Mouse (Mus musculus) heart, adult 18-20 months (tissue): Measurements from ENCODE around the gene Trappc1. TPM values are rescaled to one million over a fixed set of nuclear protein-coding genes. Genes with fewer than 3 reads are reported as not detected.
"Not testable (repeated sequence)": the region's sequence is repeated elsewhere in the genome, so short reads cannot be mapped to it uniquely, and the experiment has no call there.

Source experiments
- DNase-seq, 2 experiments: peaks; one replicate each; pipeline ENCODE4 v3.0.0; 2021 to 2022; ENCODE audit warnings: mixed read lengths in 1 of 2
- long read RNA-seq, 2 experiments: library from polyadenylated mRNA; stranded (forward); transcript quantifications; one replicate each; pipeline ENCODE4 v2.0.0; 2021
- total RNA-seq, 2 experiments: library from RNA; stranded (reverse); gene quantifications; 2 replicates each; pipeline ENCODE4 v1.2.3; 2021

Trappc1 gene
- total RNA-seq = 10 to 100 TPM; 48.8 to 49.4 TPM
- long read RNA-seq, experiment 1, transcript Trappc1-203 (5 exons, 751 nt) = major isoform, 22 of 41 reads
- long read RNA-seq, experiment 1, transcript Trappc1-202 (4 exons, 759 nt) = minor isoform, 17 of 41 reads
- long read RNA-seq, experiment 1, partial matches to known transcripts = 1 of 41 reads
- long read RNA-seq, experiment 1, other reads (novel, unspliced or antisense) = 1 of 41 reads
- long read RNA-seq, experiment 2, transcript Trappc1-203 (5 exons, 751 nt) = major isoform, 19 of 33 reads
- long read RNA-seq, experiment 2, transcript Trappc1-202 (4 exons, 759 nt) = minor isoform, 14 of 33 reads
- long read RNA-seq, experiment 2, partial matches to known transcripts = 0 of 33 reads
- long read RNA-seq, experiment 2, other reads (novel, unspliced or antisense) = 0 of 33 reads

- DNase-seq = peak; percentile 98 to 100
Observed at GRCm38 (mm10) chr11:69323667-69324111, at the start of gene Trappc1, which contains the start of gene Cntrob. TSS of gene Trappc1 (plus strand) at chr11:69323980. TSS of gene Cntrob (minus strand) at chr11:69323775.

- no peak for DNase-seq
Observed at GRCm38 (mm10) chr11:69275650-69276049, 48.1 kb upstream of the Trappc1 start.

- DNase-seq = peak in 1 of 2 experiments; percentile 29
Observed at GRCm38 (mm10) chr11:69276081-69276480, 47.7 kb upstream of the Trappc1 start.

- DNase-seq = no peak
Observed at GRCm38 (mm10) chr11:69277267-69277666, 46.5 kb upstream of the Trappc1 start.

GRCm38 (mm10) chr11:69291111-69291510, 32.7 kb upstream of the Trappc1 start:
- DNase-seq = no peak

GRCm38 (mm10) chr11:69295286-69295685, 28.5 kb upstream of the Trappc1 start:
- peak in 1 of 2 experiments; percentile 14 for DNase-seq

- DNase-seq = no peak
Observed at GRCm38 (mm10) chr11:69297799-69298198, 26.0 kb upstream of the Trappc1 start.

GRCm38 (mm10) chr11:69298231-69298630, 25.5 kb upstream of the Trappc1 start:
- DNase-seq = no peak

GRCm38 (mm10) chr11:69302817-69303216, 21.0 kb upstream of the Trappc1 start:
- DNase-seq = no peak

GRCm38 (mm10) chr11:69305291-69305690, 18.5 kb upstream of the Trappc1 start:
- no peak for DNase-seq

GRCm38 (mm10) chr11:69306039-69306438, 17.7 kb upstream of the Trappc1 start:
- no peak for DNase-seq

GRCm38 (mm10) chr11:69311266-69311665, 12.5 kb upstream of the Trappc1 start:
- no peak for DNase-seq

GRCm38 (mm10) chr11:69316361-69316760, 7.4 kb upstream of the Trappc1 start:
- no peak for DNase-seq

- DNase-seq = not testable (repeated sequence)
Observed at GRCm38 (mm10) chr11:69318000-69318399, 5.8 kb upstream of the Trappc1 start.

GRCm38 (mm10) chr11:69321580-69321979, 2.2 kb upstream of the Trappc1 start:
- DNase-seq = no peak

- DNase-seq = no peak
Observed at GRCm38 (mm10) chr11:69322010-69322409, 1.8 kb upstream of the Trappc1 start.

GRCm38 (mm10) chr11:69322693-69323471, 898 bp upstream of the Trappc1 start:
- peak in 1 of 2 experiments; percentile 19 for DNase-seq

- no peak for DNase-seq
Observed at GRCm38 (mm10) chr11:69324749-69325148, 969 bp downstream of the Trappc1 start.

- DNase-seq = peak; percentile 91 to 94
Observed at GRCm38 (mm10) chr11:69325628-69326407, 2.0 kb downstream of the Trappc1 start, which contains the start of gene Kcnab3. TSS of gene Kcnab3 (plus strand) at chr11:69326258.

- no peak for DNase-seq
Observed at GRCm38 (mm10) chr11:69326408-69327156, 2.8 kb downstream of the Trappc1 start.

GRCm38 (mm10) chr11:69327157-69327442, 3.3 kb downstream of the Trappc1 start:
- no peak for DNase-seq

- no peak for DNase-seq
Observed at GRCm38 (mm10) chr11:69327648-69328047, 3.9 kb downstream of the Trappc1 start.
